Mouse (Mus musculus) forebrain, embryonic 15.5 days (tissue): ENCODE measurements around the gene Cyp1a1. TPM values are rescaled to one million over a fixed set of nuclear protein-coding genes. Genes with fewer than 3 reads are reported as not detected.
A peak's percentile ranks its signal among the peaks of the same experiment; 100 is the strongest.

Experiments
- ATAC-seq: fragments of 200-750 bp; cut with Nextera tagmentation; replicated peaks from 2 replicates; pipeline ENCODE4 v1.8.0; 2017; ENCODE audit warnings: mild to moderate bottlenecking, moderate TSS enrichment, moderate library complexity
- H3K27ac ChIP-seq: fragments of 300-500 bp; sonication (generic); replicated peaks from 2 replicates; pipeline ENCODE4 v1.5.1; 2015; ENCODE audit warnings: mild to moderate bottlenecking, inconsistent platforms
- H3K27me3 ChIP-seq: fragments of 300-500 bp; sonication (generic); 2 replicates; pipeline ENCODE4 v1.6.1; 2015; ENCODE audit warnings: inconsistent platforms
- H3K36me3 ChIP-seq: fragments of 300-500 bp; sonication (generic); 2 replicates; pipeline ENCODE4 v1.6.1; 2015; ENCODE audit warnings: mild to moderate bottlenecking, inconsistent platforms
- H3K4me1 ChIP-seq: fragments of 300-500 bp; sonication (generic); 2 replicates; pipeline ENCODE4 v1.6.1; 2015; ENCODE audit warnings: inconsistent platforms
- H3K4me2 ChIP-seq: fragments of 300-500 bp; sonication (generic); replicated peaks from 2 replicates; pipeline ENCODE4 v1.6.1; 2015; ENCODE audit warnings: mild to moderate bottlenecking, inconsistent platforms
- H3K4me3 ChIP-seq: fragments of 300-500 bp; sonication (generic); 2 replicates; pipeline ENCODE4 v1.5.1; 2015; ENCODE audit warnings: mild to moderate bottlenecking, inconsistent platforms
- H3K9ac ChIP-seq: fragments of 300-500 bp; sonication (generic); replicated peaks from 2 replicates; pipeline ENCODE4 v1.6.1; 2015; ENCODE audit warnings: mild to moderate bottlenecking, inconsistent platforms
- H3K9me3 ChIP-seq: fragments of 300-500 bp; sonication (generic); 2 replicates; pipeline ENCODE4 v1.6.1; 2016; ENCODE audit warnings: inconsistent platforms
- WGBS: fragments of 180-500 bp; shearing (Covaris S2); methylation state at CpG from one replicate; pipeline ENCODE4 v1.1.7; 2015; ENCODE audit warnings: mixed read lengths; 5-methylcytosine and 5-hydroxymethylcytosine counted together
- polyA plus RNA-seq: library from polyadenylated mRNA; unstranded; fragments of >200 nt; fragmentation: Nextera tagmentation; extraction: Ambion mirVana; gene quantifications from 2 replicates; pipeline ENCODE4 v1.2.1, GENCODE M21; 2015

Gene Cyp1a1
- polyA plus RNA-seq, 1 experiment from 2014 or later, result 0.20 TPM

- Histone ChIP-seq H3K27ac (no peak overlapping the region), H3K4me3 (no peak overlapping the region), H3K9ac (no peak overlapping the region), H3K27me3 (no peaks in the 10 kb centered on the region), H3K4me2 (no peak overlapping the region), H3K9me3 (no peaks in the 10 kb centered on the region), H3K36me3 (no peaks in the 10 kb centered on the region; the same call in 1 of the 2 replicates), H3K4me1 (peaks cover 38% of the 10 kb centered on the region)
- ATAC-seq, result no peak
- 43% methylated on average over 12 of the region's 12 CpGs for WGBS
Measured at GRCm38 (mm10) chr9:57646551-57647103, 41.1 kb upstream of the Cyp1a1 start.

GRCm38 (mm10) chr9:57647286-57648108 lies 40.2 kb upstream of the Cyp1a1 start:
- Histone ChIP-seq H3K9me3 (no peaks in the 10 kb centered on the region), H3K4me3 (no peak overlapping the region), H3K36me3 (no peaks in the 10 kb centered on the region), H3K27me3 (no peaks in the 10 kb centered on the region), H3K4me1 (peaks cover 30% of the 10 kb centered on the region), H3K4me2 (no peak overlapping the region), H3K27ac (no peak overlapping the region), H3K9ac (no peak overlapping the region)
- no peak for ATAC-seq
- WGBS, result 65% methylated on average over 4 of the region's 4 CpGs

- Histone ChIP-seq H3K9me3 (no peaks in the 10 kb centered on the region), H3K27me3 (no peaks in the 10 kb centered on the region), H3K27ac (no peak overlapping the region), H3K4me2 (no peak overlapping the region), H3K4me1 (peaks cover 9% of the 10 kb centered on the region), H3K9ac (no peak overlapping the region), H3K36me3 (no peaks in the 10 kb centered on the region), H3K4me3 (no peak overlapping the region)
- ATAC-seq, result no peak
- 94% methylated on average over 6 of the region's 6 CpGs for WGBS
Measured at GRCm38 (mm10) chr9:57650130-57650785, 37.5 kb upstream of the Cyp1a1 start.

- H3K4me1 ChIP-seq, result peaks cover 11% of the 10 kb centered on the region
- no peaks in the 10 kb centered on the region for H3K27me3 ChIP-seq
- no peak overlapping the region for H3K9ac ChIP-seq
- H3K9me3 ChIP-seq, result no peaks in the 10 kb centered on the region
- WGBS, result 42% methylated on average over 6 of the region's 6 CpGs
- H3K4me2 ChIP-seq, result no peak overlapping the region
- peak; percentile 21; the same call in 1 of the 2 replicates for ATAC-seq
- H3K36me3 ChIP-seq, result no peaks in the 10 kb centered on the region
- no peak overlapping the region for H3K27ac ChIP-seq
- no peak overlapping the region for H3K4me3 ChIP-seq
Measured at GRCm38 (mm10) chr9:57650786-57651311, 36.9 kb upstream of the Cyp1a1 start.

- no peaks in the 10 kb centered on the region for H3K27me3 ChIP-seq
- no peak overlapping the region for H3K27ac ChIP-seq
- 66% methylated on average over 9 of the region's 9 CpGs for WGBS
- H3K9me3 ChIP-seq, result no peaks in the 10 kb centered on the region
- H3K36me3 ChIP-seq, result no peaks in the 10 kb centered on the region
- H3K4me2 ChIP-seq, result no peak overlapping the region
- ATAC-seq, result no peak
- no peak overlapping the region for H3K4me3 ChIP-seq
- H3K4me1 ChIP-seq, result peaks cover 14% of the 10 kb centered on the region
- H3K9ac ChIP-seq, result no peak overlapping the region
Measured at GRCm38 (mm10) chr9:57652351-57652750, 35.4 kb upstream of the Cyp1a1 start.

- ATAC-seq, result no peak
- no peak overlapping the region for H3K9ac ChIP-seq
- no peak overlapping the region for H3K27ac ChIP-seq
- H3K9me3 ChIP-seq, result no peaks in the 10 kb centered on the region
- H3K27me3 ChIP-seq, result no peaks in the 10 kb centered on the region
- 8% methylated on average over 3 of the region's 3 CpGs for WGBS
- peaks cover 14% of the 10 kb centered on the region for H3K4me1 ChIP-seq
- H3K4me3 ChIP-seq, result no peak overlapping the region
- no peaks in the 10 kb centered on the region for H3K36me3 ChIP-seq
- H3K4me2 ChIP-seq, result no peak overlapping the region
Measured at GRCm38 (mm10) chr9:57652855-57653254, 34.9 kb upstream of the Cyp1a1 start.

- Histone ChIP-seq H3K27ac (no peak within 1 kb of the TSS), H3K4me2 (no peak within 1 kb of the TSS), H3K9ac (no peak within 1 kb of the TSS), H3K4me3 (no peak within 1 kb of the TSS), H3K9me3 (no peaks in the 10 kb centered on the region), H3K27me3 (no peaks in the 10 kb centered on the region), H3K36me3 (no peaks in the 10 kb centered on the region), H3K4me1 (peaks cover 14% of the 10 kb centered on the region)
- ATAC-seq, result no peak
- WGBS, result 43% methylated on average over 5 of the region's 5 CpGs
Measured at GRCm38 (mm10) chr9:57653283-57653682, 34.4 kb upstream of the Cyp1a1 start, which contains the start of gene Csk. Gene Csk (minus strand): TSS chr9:57653631.

- Histone ChIP-seq H3K36me3 (no peaks in the 10 kb centered on the region), H3K9ac (no peak overlapping the region), H3K4me1 (peaks cover 14% of the 10 kb centered on the region), H3K27me3 (no peaks in the 10 kb centered on the region), H3K9me3 (no peaks in the 10 kb centered on the region), H3K27ac (no peak overlapping the region), H3K4me3 (no peak overlapping the region), H3K4me2 (no peak overlapping the region)
- WGBS, result 93% methylated on average over 1 of the region's 1 CpGs
- no peak for ATAC-seq
Measured at GRCm38 (mm10) chr9:57654966-57655365, 32.8 kb upstream of the Cyp1a1 start.

- no peak overlapping the region for H3K27ac ChIP-seq
- WGBS, result 1% methylated on average over 11 of the region's 11 CpGs
- ATAC-seq, result peak; percentile 84
- H3K9me3 ChIP-seq, result no peaks in the 10 kb centered on the region
- peak overlapping the region; percentile 48 for H3K9ac ChIP-seq
- H3K27me3 ChIP-seq, result no peaks in the 10 kb centered on the region
- peaks cover 12% of the 10 kb centered on the region for H3K4me1 ChIP-seq
- no peaks in the 10 kb centered on the region for H3K36me3 ChIP-seq
- peak overlapping the region; percentile 46 for H3K4me2 ChIP-seq
- peak overlapping the region; percentile 15; the same call in 1 of the 2 replicates for H3K4me3 ChIP-seq
Measured at GRCm38 (mm10) chr9:57655749-57656148, 32.0 kb upstream of the Cyp1a1 start.

GRCm38 (mm10) chr9:57656631-57657350 lies 30.9 kb upstream of the Cyp1a1 start:
- H3K27me3 ChIP-seq, result no peaks in the 10 kb centered on the region
- H3K27ac ChIP-seq, result no peak overlapping the region
- no peaks in the 10 kb centered on the region for H3K36me3 ChIP-seq
- H3K9ac ChIP-seq, result no peak overlapping the region
- WGBS, result 87% methylated on average over 19 of the region's 19 CpGs
- no peak overlapping the region for H3K4me2 ChIP-seq
- no peak overlapping the region for H3K4me3 ChIP-seq
- H3K4me1 ChIP-seq, result peaks cover 12% of the 10 kb centered on the region
- no peaks in the 10 kb centered on the region for H3K9me3 ChIP-seq
- ATAC-seq, result no peak

GRCm38 (mm10) chr9:57657843-57658242 lies 29.9 kb upstream of the Cyp1a1 start:
- H3K27me3 ChIP-seq, result no peaks in the 10 kb centered on the region
- H3K4me3 ChIP-seq, result no peak overlapping the region
- H3K4me1 ChIP-seq, result peaks cover 12% of the 10 kb centered on the region
- no peaks in the 10 kb centered on the region for H3K36me3 ChIP-seq
- H3K27ac ChIP-seq, result no peak overlapping the region
- 61% methylated on average over 4 of the region's 4 CpGs for WGBS
- no peak overlapping the region for H3K9ac ChIP-seq
- H3K9me3 ChIP-seq, result no peaks in the 10 kb centered on the region
- no peak overlapping the region for H3K4me2 ChIP-seq
- no peak for ATAC-seq
